Mouse (Mus musculus) ovary, postnatal 36 days (tissue): ENCODE measurements around the gene Haus8.
"Not testable (repeated sequence)": the region's sequence is repeated elsewhere in the genome, so short reads cannot be mapped to it uniquely, and the experiment has no call there.

ENCODE experiments used
- DNase-seq: peaks from one replicate; pipeline ENCODE4 v3.0.0; 2022; ENCODE audit warnings: low spot score, mixed read lengths

The Haus8 gene

DNA sequence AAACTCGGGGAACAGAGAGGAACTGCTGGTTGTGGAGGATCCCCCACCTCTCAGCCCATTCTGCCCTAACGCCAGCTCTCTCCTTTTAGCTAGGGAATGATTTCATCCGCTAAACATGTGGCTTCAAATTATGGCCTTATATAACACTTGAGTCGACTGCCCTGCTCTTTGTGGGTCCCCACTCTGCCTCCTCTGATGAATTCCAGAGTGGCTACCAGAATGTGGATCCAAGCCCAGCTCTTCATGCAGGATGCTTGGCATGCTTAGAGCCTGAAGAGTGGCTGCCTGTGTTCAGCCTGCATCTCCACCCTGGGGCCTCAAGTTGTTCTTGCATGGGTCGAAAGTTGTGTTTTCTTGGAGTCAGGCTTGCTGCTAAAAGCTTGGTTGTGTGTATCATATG, 9.9 kb upstream of the Haus8 start:
- no peak for DNase-seq

GRCm38 (mm10) chr8:71281731-71282130, 9.0 kb upstream of the Haus8 start:
- DNase-seq = not testable (repeated sequence)

DNA sequence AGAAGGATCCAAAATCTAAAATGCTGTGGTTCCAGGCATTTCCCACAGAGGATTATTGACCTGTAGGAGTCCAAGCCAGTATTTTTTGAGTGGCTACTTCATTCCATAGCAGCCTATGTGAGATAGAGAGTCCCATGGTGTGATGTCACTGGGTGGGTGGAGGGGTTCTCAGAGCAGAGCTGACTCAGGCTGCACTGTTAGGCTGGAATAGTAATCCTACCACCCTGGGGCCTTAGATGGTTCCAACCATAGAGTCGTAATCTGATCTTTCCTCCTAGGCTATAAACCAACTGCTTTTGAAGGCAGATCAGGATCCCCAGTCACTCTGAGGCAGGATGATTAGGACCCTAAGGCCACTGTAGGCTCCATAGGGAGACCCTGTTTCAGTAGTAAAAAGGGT, 6.7 kb upstream of the Haus8 start:
- DNase-seq = not testable (repeated sequence)

GRCm38 (mm10) chr8:71276166-71276565, 3.4 kb upstream of the Haus8 start:
- DNase-seq = no peak

- no peak for DNase-seq
Observed at GRCm38 (mm10) chr8:71274478-71274877, 1.7 kb upstream of the Haus8 start.

- DNase-seq = peak; percentile 43
Observed at GRCm38 (mm10) chr8:71273151-71273510, 397 bp upstream of the Haus8 start.

GRCm38 (mm10) chr8:71271630-71272029, 1.1 kb downstream of the Haus8 start:
- no peak for DNase-seq

GRCm38 (mm10) chr8:71268286-71268685, 4.4 kb downstream of the Haus8 start:
- not testable (repeated sequence) for DNase-seq

DNA sequence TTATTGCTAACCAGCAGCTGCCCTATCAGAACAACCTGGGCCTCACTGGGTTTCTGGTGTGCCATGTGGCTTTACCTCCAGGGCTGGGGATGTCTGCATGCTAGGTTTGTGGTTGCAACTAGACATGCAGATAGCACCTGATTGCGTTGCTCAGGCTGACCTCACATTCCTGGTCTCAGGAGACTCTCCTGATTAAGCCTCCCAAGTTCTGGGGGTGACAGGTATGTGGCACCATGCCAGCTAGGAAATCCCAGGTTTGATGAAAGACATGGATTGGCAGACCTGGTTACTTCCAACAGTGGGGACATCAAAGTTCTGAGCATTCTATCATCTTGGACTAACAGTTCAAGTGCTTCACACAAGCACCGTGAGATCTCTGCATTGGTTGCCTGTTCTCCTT, 5.0 kb downstream of the Haus8 start:
- no peak for DNase-seq

GRCm38 (mm10) chr8:71261234-71261633, 11.5 kb downstream of the Haus8 start:
- no peak for DNase-seq

- DNase-seq = no peak
Observed at GRCm38 (mm10) chr8:71256545-71257232, 16.0 kb downstream of the Haus8 start.

DNA sequence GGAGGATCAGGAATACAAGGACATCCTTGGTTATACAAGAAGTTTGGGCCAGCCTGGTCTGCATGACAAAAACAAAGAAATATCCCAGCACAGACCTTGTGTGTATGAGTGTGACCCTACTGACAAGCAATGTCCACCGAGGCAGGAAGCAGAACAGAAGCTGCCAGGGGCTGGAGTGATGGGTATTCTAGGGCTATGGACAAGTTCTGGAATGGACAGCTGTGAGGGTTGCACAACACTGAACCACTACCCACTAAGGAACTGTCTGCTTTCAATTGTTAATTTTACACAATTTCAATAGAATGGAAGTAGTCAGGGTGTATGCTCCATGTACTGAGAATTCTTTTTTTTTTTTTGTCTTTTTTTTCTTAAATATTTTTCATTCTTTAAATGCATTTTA, 24.5 kb downstream of the Haus8 start:
- DNase-seq = no peak

DNA sequence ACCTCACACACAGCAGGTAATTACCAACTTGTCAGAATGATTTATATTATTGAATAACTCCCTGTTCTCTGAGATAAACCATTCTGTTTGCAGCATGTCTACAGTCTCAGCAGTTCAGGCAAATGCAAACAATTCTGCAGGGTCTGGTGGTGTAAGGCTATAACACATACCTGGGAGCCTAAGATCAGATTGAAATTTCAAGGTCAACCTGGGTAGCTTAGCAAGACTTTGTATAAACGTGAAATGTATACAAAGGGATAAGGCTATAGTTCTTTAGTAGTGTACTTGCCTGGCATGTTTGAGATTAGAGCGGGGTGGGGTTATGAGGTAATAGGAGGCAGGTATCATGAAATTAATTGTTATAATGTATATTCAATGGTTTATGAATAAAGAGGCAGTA, 30.0 kb downstream of the Haus8 start:
- DNase-seq = no peak

DNA sequence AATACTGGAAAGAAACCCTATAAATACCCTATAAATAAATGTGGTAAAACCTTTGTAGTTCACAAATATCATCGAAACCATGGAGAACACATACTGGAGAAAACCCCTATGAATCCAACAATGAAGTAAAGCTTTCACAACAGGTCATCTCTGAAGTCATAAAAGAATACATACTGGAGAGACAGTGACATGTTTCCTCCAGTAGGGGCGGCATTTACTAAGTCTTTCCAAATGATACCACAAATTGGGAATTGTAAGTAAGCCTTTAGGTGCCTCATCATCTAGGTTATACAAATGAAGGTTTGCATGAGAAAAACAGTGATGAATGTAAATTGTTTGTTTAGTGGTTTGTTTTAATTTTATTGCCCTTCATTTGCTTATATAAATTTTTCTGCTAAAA, 48.2 kb downstream of the Haus8 start:
- no peak for DNase-seq

DNA sequence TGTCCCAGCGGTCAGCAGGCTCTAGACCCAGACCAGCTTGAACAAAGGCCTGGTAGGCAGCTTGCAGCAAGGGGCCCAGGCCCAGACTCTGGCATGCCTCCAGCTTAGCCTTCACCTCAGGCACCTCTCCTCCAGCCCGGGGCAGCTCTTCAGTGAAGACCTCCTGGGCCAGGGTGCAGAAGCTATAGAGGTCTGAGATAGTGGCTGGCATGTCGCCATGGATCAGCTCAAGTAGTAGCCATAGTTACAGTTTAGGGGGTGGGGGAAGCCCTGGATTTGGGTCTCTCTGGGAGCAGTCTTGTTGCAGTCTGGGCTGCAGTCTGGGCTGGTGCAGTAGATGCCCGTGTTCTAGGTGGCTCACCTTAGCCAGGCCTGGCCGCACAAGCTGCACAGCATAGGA, 58.5 kb downstream of the Haus8 start:
- not testable (repeated sequence) for DNase-seq

- DNase-seq = peak; percentile 34
Observed at GRCm38 (mm10) chr8:71205541-71205967, 67.2 kb downstream of the Haus8 start.
